In genomic region chr8:116509247-116509646, GRCm38 (mm10) we compare ENCODE assay signal across 16 mouse cellular contexts. TPM values are rescaled to one million over a fixed set of nuclear protein-coding genes. Genes with fewer than 3 reads are reported as not detected.
"Had no signal": no experiment of that assay in that cellular context is flagged by ENCODE, and none has a peak within 500 bp of the region (broad histone marks: within the 10 kb centered on the region; RNA-seq: fewer than 3 reads in every experiment).

No protein-coding gene starts in this region.

- ATAC-seq: liver, embryonic 12.5 days; midbrain, embryonic 16.5 days had no signal

- H3K27me3 ChIP-seq: limb, embryonic 15.5 days; liver, embryonic 12.5 days; midbrain, embryonic 12.5 days; stomach, embryonic 15.5 days had no signal

- H3K27ac ChIP-seq: kidney, postnatal 0 days; limb, embryonic 15.5 days; liver, embryonic 12.5 days; midbrain, embryonic 12.5 days; stomach, embryonic 15.5 days had no signal

- H3K4me2 ChIP-seq: limb, embryonic 15.5 days; liver, embryonic 12.5 days; midbrain, embryonic 12.5 days; stomach, embryonic 15.5 days had no signal

- H3K36me3 ChIP-seq: limb, embryonic 15.5 days; liver, embryonic 12.5 days; midbrain, embryonic 12.5 days; stomach, embryonic 15.5 days had no signal

- H3K9ac ChIP-seq: limb, embryonic 15.5 days; liver, embryonic 12.5 days; midbrain, embryonic 12.5 days; stomach, embryonic 15.5 days had no signal

- H3K9me3 ChIP-seq: limb, embryonic 15.5 days; liver, embryonic 12.5 days; midbrain, embryonic 12.5 days; stomach, embryonic 15.5 days had no signal

- H3K4me3 ChIP-seq: limb, embryonic 15.5 days; liver, embryonic 12.5 days; midbrain, embryonic 12.5 days; stomach, embryonic 15.5 days had no signal

- H3K4me1 ChIP-seq: liver, embryonic 12.5 days had no signal

- DNase-seq: kidney, adult 11 months; kidney, adult 9 months; kidney, postnatal 36 days; layer of hippocampus, adult 9-11 months; layer of hippocampus, postnatal 36 days; spleen, adult 18-20 months had no signal

RNA-seq across cellular contexts. Expression of gene Dynlrb2, which starts 4.5 kb away (rescaled TPM):
- total RNA-seq: megakaryocyte-erythroid progenitor cell, adult 5-6 weeks had no signal
- polyA plus RNA-seq: intestine, embryonic 14.5 days; limb, embryonic 11.5 days; limb, embryonic 15.5 days; liver, embryonic 12.5 days; liver, embryonic 16.5 days had no signal
